8 mouse cellular contexts compared by ENCODE assay signal in genomic region chr4:58552229-58552628, GRCm38 (mm10). TPM values are rescaled to one million over a fixed set of nuclear protein-coding genes. Genes with fewer than 3 reads are reported as not detected.
DNase-seq lines count a peak whose midpoint lies in the region; ATAC-seq and TF ChIP-seq lines count a peak whose summit lies in the region.

No protein-coding gene starts in this region.

- H3K27me3 ChIP-seq in E14TG2a.4 (ENCODE audit: insufficient read depth, low read length): peaks cover 19% of the 10 kb centered on the region
- H3K27me3 ChIP-seq in heart, embryonic 13.5 days (replicated peaks): no peaks in the 10 kb centered on the region
- H3K27me3 ChIP-seq in liver, embryonic 14.5 days (ENCODE audit: control insufficient read depth, insufficient read depth, low read length): peaks cover 18% of the 10 kb centered on the region

- peak overlapping the region; percentile 69; the same call in 1 of the 2 replicates for H3K27ac ChIP-seq in heart, embryonic 13.5 days (replicated peaks)
- H3K27ac ChIP-seq in liver, embryonic 14.5 days: no peak overlapping the region

- WGBS in heart, embryonic 13.5 days: 9% methylated on average over 10 of the region's 10 CpGs
- WGBS in liver, embryonic 14.5 days (ENCODE audit: insufficient replicate concordance): 5% methylated on average over 10 of the region's 10 CpGs

- no peak for TF ChIP-seq CTCF in E14TG2a.4 (conservative IDR thresholded peaks at IDR 0.05; ENCODE audit: low read length)
- no peak for TF ChIP-seq CTCF in liver, embryonic 14.5 days (IDR thresholded peaks at IDR 0.05; ENCODE audit: low read depth)

- no peaks in the 10 kb centered on the region for H3K36me3 ChIP-seq in E14TG2a.4 (ENCODE audit: insufficient read depth, low read length)
- no peaks in the 10 kb centered on the region for H3K36me3 ChIP-seq in heart, embryonic 13.5 days
- no peaks in the 10 kb centered on the region for H3K36me3 ChIP-seq in liver, embryonic 14.5 days (replicated peaks; ENCODE audit: control insufficient read depth, insufficient read depth, low read depth)

- H3K4me2 ChIP-seq in heart, embryonic 13.5 days: peak overlapping the region; percentile 94
- peak overlapping the region; percentile 66 for H3K4me2 ChIP-seq in liver, embryonic 14.5 days (ENCODE audit: low read depth)

- H3K9ac ChIP-seq in heart, embryonic 13.5 days: peak overlapping the region; percentile 86
- no peak overlapping the region for H3K9ac ChIP-seq in liver, embryonic 14.5 days (replicated peaks)

- peak overlapping the region; percentile 86 for H3K4me3 ChIP-seq in E14TG2a.4 (replicated peaks; ENCODE audit: low read length)
- peak overlapping the region; percentile 82 for H3K4me3 ChIP-seq in heart, embryonic 13.5 days
- H3K4me3 ChIP-seq in liver, embryonic 14.5 days (ENCODE audit: insufficient read depth in 1 of 2, low read depth in 2 of 2, low read length in 2 of 2): peak overlapping the region in 1 of 2 experiments; percentile 54; a peak in 2 of 4 replicates

- DNase-seq in adrenal gland, adult 2 months: peak; percentile 22
- DNase-seq in adrenal gland, postnatal 4 days (ENCODE audit: low spot score in 2 of 2): no peak
- DNase-seq in liver, embryonic 14.5 days (ENCODE audit: low read depth in 3 of 3, low spot score in 3 of 3): no peak
- no peak for DNase-seq in ovary, postnatal 36 days (ENCODE audit: low spot score)
- DNase-seq in spleen, adult 18-20 months: no peak

- ATAC-seq in heart, embryonic 13.5 days (ENCODE audit: extremely low read depth, insufficient number of reproducible peaks, low FRiP score, low TSS enrichment): no peak
- no peak for ATAC-seq in liver, embryonic 14.5 days (ENCODE audit: insufficient read depth)
- no peak for ATAC-seq in activated CD4-positive, CD25-positive, alpha-beta regulatory T cell, adult 4 months

- H3K4me1 ChIP-seq in E14TG2a.4 (replicated peaks; ENCODE audit: low read depth, low read length): peaks cover 37% of the 10 kb centered on the region
- peaks cover 14% of the 10 kb centered on the region for H3K4me1 ChIP-seq in heart, embryonic 13.5 days
- no peaks in the 10 kb centered on the region; a peak in 1 of 4 replicates for H3K4me1 ChIP-seq in liver, embryonic 14.5 days (replicated peaks; ENCODE audit: control insufficient read depth in 2 of 2, insufficient read depth in 2 of 2, low read length in 1 of 2)

- no peak for TF ChIP-seq EP300 in liver, embryonic 14.5 days (IDR thresholded peaks at IDR 0.05; ENCODE audit: low read depth)

- no peaks in the 10 kb centered on the region for H3K9me3 ChIP-seq in E14TG2a.4 (ENCODE audit: low read length)
- no peaks in the 10 kb centered on the region for H3K9me3 ChIP-seq in heart, embryonic 13.5 days
- no peaks in the 10 kb centered on the region for H3K9me3 ChIP-seq in liver, embryonic 14.5 days (ENCODE audit: control insufficient read depth, low read length)

RNA-seq across cellular contexts. Expression of gene Lpar1, which starts 1.5 kb away (rescaled TPM):
- total RNA-seq in adrenal gland, adult 2 months (2021): 10 to 100 TPM; 14.6 to 24.4 TPM
- 10.4 and 21.7 TPM in 2 replicates for polyA plus RNA-seq in adrenal gland, adult 2 months (2012; rRNA removed)
- 10 to 100 TPM; 28.3 to 35.9 TPM for total RNA-seq in adrenal gland, postnatal 4 days (2021)
- 13.0 and 14.8 TPM in 2 replicates for polyA plus RNA-seq in heart, embryonic 13.5 days (2015; fragmentation: Nextera tagmentation; extraction: Ambion mirVana)
- 0.99 and 1.0 TPM in 2 replicates for polyA plus RNA-seq in liver, embryonic 14.5 days (2012; rRNA removed)
- polyA plus RNA-seq in liver, embryonic 14.5 days (2014; fragmentation: Nextera tagmentation; extraction: Ambion mirVana): 2.1 and 2.5 TPM in 2 replicates
- not detected for polyA plus RNA-seq in activated CD4-positive, CD25-positive, alpha-beta regulatory T cell, adult 4 months (2017; shearing (Covaris generic))
